Mouse (Mus musculus): ENCODE measurements around the gene Urad. TPM values are rescaled to one million over a fixed set of nuclear protein-coding genes. Genes with fewer than 3 reads are reported as not detected.

Gene Urad
- polyA plus RNA-seq, 1 experiment, result not detected

- peaks cover 4% of the 10 kb centered on the region for H3K27me3 ChIP-seq (ENCODE audit: control insufficient read depth, insufficient read depth, insufficient read length)
- no peaks in the 10 kb centered on the region for H3K79me2 ChIP-seq (ENCODE audit: control insufficient read depth, insufficient read depth)
- H3K4me3 ChIP-seq (ENCODE audit: insufficient read depth, poor library complexity, severe bottlenecking), result no peak overlapping the region
- TF ChIP-seq MYOD1 (IDR thresholded peaks at IDR 0.05; ENCODE audit: control insufficient read depth, insufficient read length, low read depth) (no peak), MAX (IDR thresholded peaks at IDR 0.05) (no peak), FOSL1 (IDR thresholded peaks at IDR 0.05; ENCODE audit: insufficient read depth, low read length, poor library complexity, severe bottlenecking) (no peak), CTCF (IDR thresholded peaks at IDR 0.05; ENCODE audit: control insufficient read depth, insufficient read depth, insufficient read length) (no peak), MYOG (IDR thresholded peaks at IDR 0.05; ENCODE audit: control insufficient read depth, extremely low read depth, insufficient read length) (no peak)
- H3K79me3 ChIP-seq (ENCODE audit: low read depth), result no peaks in the 10 kb centered on the region
- no peak overlapping the region for H3ac ChIP-seq (ENCODE audit: control insufficient read depth, insufficient read length, low read depth)
- H3K36me3 ChIP-seq (ENCODE audit: control insufficient read depth, insufficient read depth), result no peaks in the 10 kb centered on the region
Observed at GRCm38 (mm10) chr5:147338967-147339366, 16.7 kb upstream of the Urad start.

DNA sequence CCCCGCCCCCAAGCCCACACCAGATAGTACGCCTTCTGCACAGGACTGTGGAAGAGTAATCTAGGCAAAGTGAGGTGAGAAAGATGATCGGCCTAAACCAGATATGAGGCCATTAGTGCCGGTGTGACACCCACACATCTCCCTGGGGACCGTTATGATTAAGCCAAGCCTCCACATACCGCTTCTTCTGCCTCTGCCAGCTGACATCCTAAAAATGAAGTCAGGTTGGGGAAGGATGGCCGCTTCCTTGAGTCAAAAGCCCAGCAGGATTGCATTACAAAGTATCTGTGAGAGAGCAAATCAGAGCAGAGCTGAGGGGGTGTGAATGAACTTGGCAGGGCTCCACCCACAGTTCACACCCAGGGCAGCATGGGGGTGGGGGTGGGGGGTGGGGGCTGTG is 10.5 kb upstream of the Urad start:
- H3K79me3 ChIP-seq (ENCODE audit: low read depth), result no peaks in the 10 kb centered on the region
- TF ChIP-seq MYOG (IDR thresholded peaks at IDR 0.05; ENCODE audit: control insufficient read depth, extremely low read depth, insufficient read length) (no peak), CEBPB (IDR thresholded peaks at IDR 0.05; ENCODE audit: low read depth) (no peak), USF1 (IDR thresholded peaks at IDR 0.05; ENCODE audit: low read depth) (no peak), CTCF (IDR thresholded peaks at IDR 0.05; ENCODE audit: control insufficient read depth, insufficient read depth, insufficient read length) (no peak), MYOD1 (IDR thresholded peaks at IDR 0.05; ENCODE audit: control insufficient read depth, insufficient read length, low read depth) (no peak), FOSL1 (IDR thresholded peaks at IDR 0.05; ENCODE audit: insufficient read depth, low read length, poor library complexity, severe bottlenecking) (no peak), MAX (IDR thresholded peaks at IDR 0.05) (no peak)
- no peaks in the 10 kb centered on the region for H3K36me3 ChIP-seq (ENCODE audit: control insufficient read depth, insufficient read depth)
- peaks cover 3% of the 10 kb centered on the region for H3K27me3 ChIP-seq (ENCODE audit: control insufficient read depth, insufficient read depth, insufficient read length)
- no peak overlapping the region for H3ac ChIP-seq (ENCODE audit: control insufficient read depth, insufficient read length, low read depth)
- H3K79me2 ChIP-seq (ENCODE audit: control insufficient read depth, insufficient read depth), result no peaks in the 10 kb centered on the region
- H3K4me3 ChIP-seq (ENCODE audit: insufficient read depth, poor library complexity, severe bottlenecking), result no peak overlapping the region

DNA sequence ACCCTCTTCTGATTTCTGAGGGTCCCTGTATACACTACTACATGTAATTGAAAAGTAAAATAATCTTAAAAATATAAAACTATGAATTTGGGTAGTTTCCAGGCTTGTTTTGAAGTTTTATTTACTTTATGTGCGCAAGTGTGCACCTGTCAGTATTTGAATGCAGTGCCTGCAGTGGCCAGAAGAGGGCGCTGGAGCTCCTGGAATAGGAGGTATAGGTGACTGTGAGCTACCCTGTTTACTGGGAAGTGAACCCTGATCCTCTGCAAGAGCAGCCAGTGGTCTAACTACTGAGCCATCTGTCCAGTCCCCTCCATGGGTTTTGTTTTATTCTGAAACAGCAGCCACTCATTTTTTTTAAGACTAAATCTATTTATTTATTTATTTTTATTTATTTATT is 9.3 kb upstream of the Urad start:
- H3K36me3 ChIP-seq (ENCODE audit: control insufficient read depth, insufficient read depth), result no peaks in the 10 kb centered on the region
- H3K27me3 ChIP-seq (ENCODE audit: control insufficient read depth, insufficient read depth, insufficient read length), result peaks cover 3% of the 10 kb centered on the region
- no peak for TF ChIP-seq CTCF (IDR thresholded peaks at IDR 0.05; ENCODE audit: control insufficient read depth, insufficient read depth, insufficient read length)
- no peak for TF ChIP-seq MYOG (IDR thresholded peaks at IDR 0.05; ENCODE audit: control insufficient read depth, extremely low read depth, insufficient read length)
- no peak overlapping the region for H3K4me3 ChIP-seq (ENCODE audit: insufficient read depth, poor library complexity, severe bottlenecking)
- no peak overlapping the region for H3ac ChIP-seq (ENCODE audit: control insufficient read depth, insufficient read length, low read depth)
- no peaks in the 10 kb centered on the region for H3K79me3 ChIP-seq (ENCODE audit: low read depth)
- H3K79me2 ChIP-seq (ENCODE audit: control insufficient read depth, insufficient read depth), result no peaks in the 10 kb centered on the region

GRCm38 (mm10) chr5:147329946-147330345 is 7.7 kb upstream of the Urad start:
- Histone ChIP-seq H3ac (ENCODE audit: control insufficient read depth, insufficient read length, low read depth) (no peak overlapping the region), H3K36me3 (ENCODE audit: control insufficient read depth, insufficient read depth) (no peaks in the 10 kb centered on the region), H3K27me3 (ENCODE audit: control insufficient read depth, insufficient read depth, insufficient read length) (peaks cover 8% of the 10 kb centered on the region)

GRCm38 (mm10) chr5:147327636-147328035 is 5.4 kb upstream of the Urad start:
- Histone ChIP-seq H3K79me2 (ENCODE audit: control insufficient read depth, insufficient read depth) (no peaks in the 10 kb centered on the region), H3K4me3 (ENCODE audit: insufficient read depth, poor library complexity, severe bottlenecking) (no peak overlapping the region), H3ac (ENCODE audit: control insufficient read depth, insufficient read length, low read depth) (no peak overlapping the region), H3K27me3 (ENCODE audit: control insufficient read depth, insufficient read depth, insufficient read length) (peaks cover 10% of the 10 kb centered on the region), H3K36me3 (ENCODE audit: control insufficient read depth, insufficient read depth) (no peaks in the 10 kb centered on the region), H3K79me3 (ENCODE audit: low read depth) (no peaks in the 10 kb centered on the region)
- TF ChIP-seq MAX (IDR thresholded peaks at IDR 0.05) (no peak), CTCF (IDR thresholded peaks at IDR 0.05; ENCODE audit: control insufficient read depth, insufficient read depth, insufficient read length) (no peak), CEBPB (IDR thresholded peaks at IDR 0.05; ENCODE audit: low read depth) (no peak), MYOG (IDR thresholded peaks at IDR 0.05; ENCODE audit: control insufficient read depth, extremely low read depth, insufficient read length) (no peak), USF1 (IDR thresholded peaks at IDR 0.05; ENCODE audit: low read depth) (no peak), MYOD1 (IDR thresholded peaks at IDR 0.05; ENCODE audit: control insufficient read depth, insufficient read length, low read depth) (no peak), FOSL1 (IDR thresholded peaks at IDR 0.05; ENCODE audit: insufficient read depth, low read length, poor library complexity, severe bottlenecking) (no peak)

More at GRCm38 (mm10) chr5:147329946-147330345, 7.7 kb upstream of the Urad start:
- TF ChIP-seq MAX (IDR thresholded peaks at IDR 0.05) (no peak), MYOD1 (IDR thresholded peaks at IDR 0.05; ENCODE audit: control insufficient read depth, insufficient read length, low read depth) (no peak), CEBPB (IDR thresholded peaks at IDR 0.05; ENCODE audit: low read depth) (no peak), MYOG (IDR thresholded peaks at IDR 0.05; ENCODE audit: control insufficient read depth, extremely low read depth, insufficient read length) (no peak)
- no peaks in the 10 kb centered on the region for H3K79me3 ChIP-seq (ENCODE audit: low read depth)
- H3K79me2 ChIP-seq (ENCODE audit: control insufficient read depth, insufficient read depth), result no peaks in the 10 kb centered on the region
- H3K4me3 ChIP-seq (ENCODE audit: insufficient read depth, poor library complexity, severe bottlenecking), result no peak overlapping the region

DNA sequence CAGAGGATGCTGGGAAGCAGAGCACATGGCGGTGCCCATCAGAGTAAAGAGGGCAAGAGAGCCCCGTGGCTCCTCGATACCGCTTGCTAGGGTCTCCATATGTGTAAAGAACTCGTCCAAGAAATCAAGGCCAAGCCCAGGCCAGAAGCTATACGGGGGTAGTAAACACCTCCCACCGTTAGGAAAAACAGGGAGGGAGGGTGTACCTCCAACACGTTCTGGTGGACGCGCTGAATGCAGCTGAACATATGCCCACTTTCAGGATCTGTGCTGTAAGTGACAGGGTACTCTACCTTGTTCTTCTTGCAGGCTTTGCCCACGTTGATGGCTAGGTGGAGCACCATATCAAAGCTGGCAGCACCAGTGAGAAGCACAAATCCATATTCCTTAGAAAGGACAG is 3.7 kb upstream of the Urad start:
- Histone ChIP-seq H3K27me3 (ENCODE audit: control insufficient read depth, insufficient read depth, insufficient read length) (peaks cover 24% of the 10 kb centered on the region), H3K36me3 (ENCODE audit: control insufficient read depth, insufficient read depth) (no peaks in the 10 kb centered on the region), H3ac (ENCODE audit: control insufficient read depth, insufficient read length, low read depth) (no peak overlapping the region), H3K79me2 (ENCODE audit: control insufficient read depth, insufficient read depth) (no peaks in the 10 kb centered on the region), H3K79me3 (ENCODE audit: low read depth) (no peaks in the 10 kb centered on the region), H3K4me3 (ENCODE audit: insufficient read depth, poor library complexity, severe bottlenecking) (no peak overlapping the region)
- TF ChIP-seq MAX (IDR thresholded peaks at IDR 0.05) (no peak), CEBPB (IDR thresholded peaks at IDR 0.05; ENCODE audit: low read depth) (no peak), MYOG (IDR thresholded peaks at IDR 0.05; ENCODE audit: control insufficient read depth, extremely low read depth, insufficient read length) (no peak), USF1 (IDR thresholded peaks at IDR 0.05; ENCODE audit: low read depth) (no peak), MYOD1 (IDR thresholded peaks at IDR 0.05; ENCODE audit: control insufficient read depth, insufficient read length, low read depth) (no peak), FOSL1 (IDR thresholded peaks at IDR 0.05; ENCODE audit: insufficient read depth, low read length, poor library complexity, severe bottlenecking) (no peak), CTCF (IDR thresholded peaks at IDR 0.05; ENCODE audit: control insufficient read depth, insufficient read depth, insufficient read length) (no peak)

Data from C2C12 (cell line).